Mouse (Mus musculus): ENCODE measurements around the gene Olfr558.

GRCm38 (mm10) chr7:102698461-102698860 is 3.6 kb upstream of the Olfr558 start:
- TF ChIP-seq EP300 (IDR thresholded peaks at IDR 0.05; ENCODE audit: low read depth) (no peak), CTCF (IDR thresholded peaks at IDR 0.05; ENCODE audit: low read depth) (no peak)
